ENCODE assay signal across 8 mouse cellular contexts in the genomic region with DNA sequence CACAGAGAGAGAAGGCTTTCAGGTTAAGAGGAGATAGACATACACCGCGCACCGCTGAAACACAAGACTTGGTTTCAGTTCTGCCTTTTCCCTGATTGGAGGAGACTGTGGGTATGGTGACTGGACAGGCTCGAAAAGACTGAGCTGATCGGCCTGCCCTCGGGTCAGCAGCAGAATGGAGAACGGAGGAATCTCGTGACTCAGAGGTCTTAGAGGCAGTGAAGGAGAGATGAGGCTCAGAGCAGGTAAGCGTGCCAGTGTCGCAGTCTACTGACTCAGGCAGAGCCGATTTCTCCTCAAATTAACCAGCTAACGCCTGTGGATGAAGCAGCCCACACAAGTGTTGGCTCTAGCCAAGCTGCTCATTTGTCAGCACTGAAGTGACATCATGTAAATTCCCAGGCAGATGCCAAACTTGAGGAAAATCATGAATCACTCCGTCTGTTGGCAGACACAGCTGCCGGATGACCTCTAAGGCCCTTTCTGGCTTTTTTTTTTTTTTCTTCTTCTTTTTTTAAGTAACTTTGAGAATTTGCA. TPM values are rescaled to one million over a fixed set of nuclear protein-coding genes. Genes with fewer than 3 reads are reported as not detected.
A peak's percentile ranks its signal among the peaks of the same experiment; 100 is the strongest.
DNase-seq lines count a peak whose midpoint lies in the region.

No protein-coding gene starts in this region.

- 90% methylated on average over 14 of the region's 14 CpGs for WGBS in forebrain, embryonic 10.5 days

- no peaks in the 10 kb centered on the region for H3K9me3 ChIP-seq in forebrain, embryonic 10.5 days

- H3K4me1 ChIP-seq in forebrain, embryonic 10.5 days, result no peaks in the 10 kb centered on the region

- H3K36me3 ChIP-seq in forebrain, embryonic 10.5 days (replicated peaks), result no peaks in the 10 kb centered on the region

- intact Hi-C loops in left cerebral cortex, postnatal 10 days (cut with DNase I), result no loop called here

- H3K4me3 ChIP-seq in forebrain, embryonic 10.5 days, result no peak overlapping the region

- H3K27me3 ChIP-seq in forebrain, embryonic 10.5 days (ENCODE audit: poor library complexity, severe bottlenecking), result no peaks in the 10 kb centered on the region

- no peak overlapping the region for H3K27ac ChIP-seq in forebrain, embryonic 10.5 days

- DNase-seq in left cerebral cortex, adult 18-20 months (ENCODE audit: low spot score in 2 of 2), result peak; percentile 48 to 59
- DNase-seq in left cerebral cortex, postnatal 10 days (ENCODE audit: extremely low spot score in 1 of 2, low spot score in 2 of 2), result no peak
- peak; percentile 24 for DNase-seq in adrenal gland, postnatal 25 days
- peak; percentile 4 for DNase-seq in gastrocnemius, postnatal 10 days
- peak; percentile 12 to 33 for DNase-seq in kidney, postnatal 4 days
- DNase-seq in yolk sac, embryonic 10.5 days (ENCODE audit: low spot score), result peak; percentile 2
- DNase-seq in urinary bladder, postnatal 36 days (ENCODE audit: low spot score in 2 of 2), result no peak
- no peak for DNase-seq in forebrain, embryonic 10.5 days (ENCODE audit: extremely low spot score, low spot score)

RNA-seq across cellular contexts. Expression of a gene that starts 55.9 kb away (rescaled TPM):
- 100 to 1,000 TPM; 109 to 119 TPM for total RNA-seq in left cerebral cortex, adult 18-20 months (2021)
- 10 to 100 TPM; 67.9 to 72.3 TPM for total RNA-seq in left cerebral cortex, postnatal 10 days (2021)
- 4.9 and 5.0 TPM in 2 replicates for total RNA-seq in adrenal gland, postnatal 25 days (2021)
- under 1 TPM; 0.33 to 0.41 TPM for total RNA-seq in gastrocnemius, postnatal 10 days (2021)
- polyA plus RNA-seq in forebrain, embryonic 10.5 days (2016; fragmentation: Nextera tagmentation; extraction: Ambion mirVana), result 1.2 and 1.3 TPM in 2 replicates

Comparison
In these comparisons a context has a peak if more than half of its experiments do, and no peak if none do; other contexts are left out.
1. DNase-seq: peak in left cerebral cortex, adult 18-20 months (2 of 2), adrenal gland, postnatal 25 days (single experiment), gastrocnemius, postnatal 10 days (single experiment), kidney, postnatal 4 days (2 of 2) and yolk sac, embryonic 10.5 days (single experiment); none in left cerebral cortex, postnatal 10 days (0 of 2), urinary bladder, postnatal 36 days (0 of 2) and forebrain, embryonic 10.5 days (single experiment).
2. RNA of a gene that starts 55.9 kb away (total RNA-seq): 109 to 119 TPM in left cerebral cortex, adult 18-20 months and 67.9 to 72.3 TPM in left cerebral cortex, postnatal 10 days; 4.9 to 5.0 TPM in adrenal gland, postnatal 25 days and 0.33 to 0.41 TPM in gastrocnemius, postnatal 10 days; every median in the first group is over 10 times any median in the second.